Mouse (Mus musculus) right cerebral cortex, postnatal 4 days (tissue): Measurements from ENCODE around the gene Arntl.

Source experiments
- DNase-seq: peaks from one replicate; pipeline ENCODE4 v3.0.0-alpha.2; 2022

The Arntl gene

GRCm38 (mm10) chr7:113206644-113207470 lies at the start of gene Arntl:
TSS of gene Arntl (plus strand) at chr7:113207465.
- peak; percentile 94 for DNase-seq

- no peak for DNase-seq
Measured at GRCm38 (mm10) chr7:113161077-113161698, 46.1 kb upstream of the Arntl start.

GRCm38 (mm10) chr7:113164719-113165118 lies 42.5 kb upstream of the Arntl start:
- DNase-seq: no peak

GRCm38 (mm10) chr7:113167092-113167491 lies 40.2 kb upstream of the Arntl start:
- DNase-seq: peak; percentile 11

GRCm38 (mm10) chr7:113168609-113169008 lies 38.7 kb upstream of the Arntl start:
- no peak for DNase-seq

- no peak for DNase-seq
Measured at GRCm38 (mm10) chr7:113172425-113172824, 34.8 kb upstream of the Arntl start.

GRCm38 (mm10) chr7:113175481-113175880 lies 31.8 kb upstream of the Arntl start:
- DNase-seq: no peak

- DNase-seq: no peak
Measured at GRCm38 (mm10) chr7:113178073-113178472, 29.2 kb upstream of the Arntl start.

- no peak for DNase-seq
Measured at GRCm38 (mm10) chr7:113183787-113184186, 23.5 kb upstream of the Arntl start.

- no peak for DNase-seq
Measured at GRCm38 (mm10) chr7:113185056-113185455, 22.2 kb upstream of the Arntl start.

- DNase-seq: no peak
Measured at GRCm38 (mm10) chr7:113186041-113186800, 21.0 kb upstream of the Arntl start.

GRCm38 (mm10) chr7:113188091-113188490 lies 19.2 kb upstream of the Arntl start:
- DNase-seq: no peak

GRCm38 (mm10) chr7:113188566-113188965 lies 18.7 kb upstream of the Arntl start:
- DNase-seq: no peak

- DNase-seq: no peak
Measured at GRCm38 (mm10) chr7:113191787-113192186, 15.5 kb upstream of the Arntl start.

- DNase-seq: no peak
Measured at GRCm38 (mm10) chr7:113192714-113193365, 14.4 kb upstream of the Arntl start.

- DNase-seq: no peak
Measured at GRCm38 (mm10) chr7:113193872-113194271, 13.4 kb upstream of the Arntl start.

GRCm38 (mm10) chr7:113195271-113195670 lies 12.0 kb upstream of the Arntl start:
- DNase-seq: no peak

- no peak for DNase-seq
Measured at GRCm38 (mm10) chr7:113196171-113196570, 11.1 kb upstream of the Arntl start.

GRCm38 (mm10) chr7:113197161-113197775 lies 10.0 kb upstream of the Arntl start:
- DNase-seq: no peak

- DNase-seq: no peak
Measured at GRCm38 (mm10) chr7:113201584-113201983, 5.7 kb upstream of the Arntl start.

GRCm38 (mm10) chr7:113207471-113208387 lies 464 bp downstream of the Arntl start:
- DNase-seq: peak; percentile 68

- DNase-seq: no peak
Measured at GRCm38 (mm10) chr7:113208388-113208753, 1.1 kb downstream of the Arntl start.
